Mouse (Mus musculus) urinary bladder, postnatal 14 days (tissue): ENCODE data around the gene Ildr2.
A peak's percentile ranks its signal among the peaks of the same experiment; 100 is the strongest.

Source experiments
- DNase-seq: peaks from one replicate; pipeline ENCODE4 v3.0.0; 2021; ENCODE audit warnings: low spot score

Gene Ildr2

GRCm38 (mm10) chr1:166253898-166254894 lies at the start of gene Ildr2:
Gene Ildr2 (plus strand): TSS chr1:166254139.
- peak; percentile 50 for DNase-seq

GRCm38 (mm10) chr1:166204171-166204570 lies 49.8 kb upstream of the Ildr2 start:
- no peak for DNase-seq

GRCm38 (mm10) chr1:166205159-166205558 lies 48.8 kb upstream of the Ildr2 start:
- DNase-seq, result no peak

GRCm38 (mm10) chr1:166209371-166209770 lies 44.6 kb upstream of the Ildr2 start:
- no peak for DNase-seq

- no peak for DNase-seq
Observed at GRCm38 (mm10) chr1:166214181-166214580, 39.8 kb upstream of the Ildr2 start.

GRCm38 (mm10) chr1:166238315-166238969 lies 15.5 kb upstream of the Ildr2 start, which contains the start of gene Mael:
Gene Mael (minus strand): TSS chr1:166238747.
- DNase-seq, result no peak

- DNase-seq, result no peak
Observed at GRCm38 (mm10) chr1:166244285-166244684, 9.7 kb upstream of the Ildr2 start.

GRCm38 (mm10) chr1:166255091-166255490 lies 1.2 kb downstream of the Ildr2 start:
- DNase-seq, result no peak

- DNase-seq, result peak; percentile 30
Observed at GRCm38 (mm10) chr1:166255651-166256050, 1.7 kb downstream of the Ildr2 start.

GRCm38 (mm10) chr1:166256302-166256701 lies 2.4 kb downstream of the Ildr2 start:
- no peak for DNase-seq

GRCm38 (mm10) chr1:166256898-166257297 lies 3.0 kb downstream of the Ildr2 start:
- no peak for DNase-seq

GRCm38 (mm10) chr1:166259526-166259925 lies 5.6 kb downstream of the Ildr2 start:
- DNase-seq, result no peak

GRCm38 (mm10) chr1:166266001-166266705 lies 12.2 kb downstream of the Ildr2 start:
- no peak for DNase-seq

GRCm38 (mm10) chr1:166266918-166267317 lies 13.0 kb downstream of the Ildr2 start:
- no peak for DNase-seq

GRCm38 (mm10) chr1:166268218-166268617 lies 14.3 kb downstream of the Ildr2 start:
- DNase-seq, result no peak

GRCm38 (mm10) chr1:166278786-166279185 lies 24.8 kb downstream of the Ildr2 start:
- DNase-seq, result no peak

GRCm38 (mm10) chr1:166279580-166280206 lies 25.8 kb downstream of the Ildr2 start:
- no peak for DNase-seq

- peak; percentile 14 for DNase-seq
Observed at GRCm38 (mm10) chr1:166280566-166280965, 26.6 kb downstream of the Ildr2 start.

- DNase-seq, result no peak
Observed at GRCm38 (mm10) chr1:166281287-166281686, 27.3 kb downstream of the Ildr2 start.

- no peak for DNase-seq
Observed at GRCm38 (mm10) chr1:166281836-166282235, 27.9 kb downstream of the Ildr2 start.

GRCm38 (mm10) chr1:166282597-166283210 lies 28.8 kb downstream of the Ildr2 start:
- peak; percentile 24 for DNase-seq
